Mouse (Mus musculus): Measurements from ENCODE around the gene Cep19.
A peak's percentile ranks its signal among the peaks of the same experiment; 100 is the strongest.

Cep19 gene

GRCm38 (mm10) chr16:32143766-32144165 is 44.2 kb downstream of the Cep19 start:
- no peak for DNase-seq (ENCODE audit: low spot score in 2 of 2)

- DNase-seq (ENCODE audit: low spot score in 2 of 2): no peak
Measured at GRCm38 (mm10) chr16:32144592-32144991, 45.0 kb downstream of the Cep19 start.

- no peak for DNase-seq (ENCODE audit: low spot score in 2 of 2)
Measured at GRCm38 (mm10) chr16:32147589-32148207, 48.1 kb downstream of the Cep19 start.

GRCm38 (mm10) chr16:32153976-32154375 is 54.4 kb downstream of the Cep19 start:
- peak in 1 of 2 experiments; percentile 5 for DNase-seq (ENCODE audit: low spot score in 2 of 2)

- peak; percentile 80 to 81 for DNase-seq (ENCODE audit: low spot score in 2 of 2)
Measured at GRCm38 (mm10) chr16:32154437-32154836, 54.8 kb downstream of the Cep19 start.

- peak in 1 of 2 experiments; percentile 11 for DNase-seq (ENCODE audit: low spot score in 2 of 2)
Measured at GRCm38 (mm10) chr16:32156719-32157118, 57.1 kb downstream of the Cep19 start.

- DNase-seq (ENCODE audit: low spot score in 2 of 2): no peak
Measured at GRCm38 (mm10) chr16:32157369-32157768, 57.8 kb downstream of the Cep19 start.

All from right cerebral cortex, adult 2 months (tissue).